Mouse (Mus musculus) G1E (cell line): ENCODE results near the gene Gramd1b. TPM values are rescaled to one million over a fixed set of nuclear protein-coding genes. Genes with fewer than 3 reads are reported as not detected.

Experiments
- ATAC-seq: 2 replicates; pipeline ENCODE4 v1.8.0; 2016; ENCODE audit warnings: mild to moderate bottlenecking; ENCODE audit not compliant: insufficient number of reproducible peaks, poor library complexity, low FRiP score, severe bottlenecking; ENCODE audit errors: extremely low read depth
- DNase-seq: peaks from one replicate; pipeline ENCODE4 v3.0.0; 2012; ENCODE audit warnings: low spot score
- H3K27me3 ChIP-seq: 2 replicates; pipeline ENCODE4 v1.6.1; 2012; ENCODE audit warnings: mild to moderate bottlenecking, low read length, inconsistent platforms; ENCODE audit not compliant: insufficient read depth
- H3K36me3 ChIP-seq: replicated peaks from 2 replicates; pipeline ENCODE3; 2012; ENCODE audit warnings: mild to moderate bottlenecking, inconsistent platforms
- H3K4me1 ChIP-seq: 2 replicates; pipeline ENCODE4 v1.6.1; 2012; ENCODE audit warnings: low read depth, low read length, inconsistent platforms, mixed read lengths; ENCODE audit not compliant: insufficient read depth
- H3K4me3 ChIP-seq: 2 replicates; pipeline ENCODE4 v1.5.1; 2012; ENCODE audit warnings: low read depth, mild to moderate bottlenecking, inconsistent platforms, low read length, moderate library complexity, mixed read lengths
- H3K9me3 ChIP-seq: replicated peaks from 2 replicates; pipeline ENCODE4 v1.6.1; 2012; ENCODE audit warnings: inconsistent platforms
- CTCF ChIP-seq: IDR thresholded peaks from 2 replicates; pipeline ENCODE4 v1.5.1; 2012; ENCODE audit warnings: low read depth, low read length, inconsistent platforms, mixed read lengths
- GATA1 ChIP-seq: IDR thresholded peaks from 2 replicates; pipeline ENCODE4 v1.6.1; 2012; ENCODE audit warnings: borderline replicate concordance, low read length, inconsistent platforms, mixed read lengths
- GATA2 ChIP-seq: IDR thresholded peaks from 2 replicates; pipeline ENCODE4 v1.6.1; 2012; ENCODE audit warnings: low read depth, low read length, inconsistent platforms, borderline replicate concordance
- POLR2AphosphoS5 ChIP-seq: IDR thresholded peaks from 2 replicates; pipeline ENCODE4 v1.6.1; 2012; ENCODE audit warnings: low read depth, low read length, inconsistent platforms; ENCODE audit not compliant: insufficient replicate concordance
- TAL1 ChIP-seq: conservative IDR thresholded peaks from 2 replicates; pipeline ENCODE4 v1.6.1; 2012; ENCODE audit warnings: low read depth, low read length, inconsistent platforms, mixed read lengths
- polyA plus RNA-seq: library from polyadenylated mRNA; stranded (reverse); fragments of >175 nt; gene quantifications from 2 replicates; pipeline ENCODE4 v1.2.3, GENCODE M21; 2012
- total RNA-seq, 2 experiments: library from RNA; stranded (forward) in 1 of 2; stranded (reverse) in 1 of 2; fragments of 200-1000 nt in 1 of 2; fragments of >200 nt in 1 of 2; fragmentation: Nextera tagmentation in 1 of 2; gene quantifications; 2 replicates each; pipeline ENCODE4 v1.2.3; 2014 to 2017

Gramd1b gene
- total and polyA plus RNA-seq, 3 experiments = 1.3 to 2.1 TPM; not detected in 1

GRCm38 (mm10) chr9:40375518-40375917 is 155.7 kb downstream of the Gramd1b start:
- Histone ChIP-seq H3K9me3 (peaks cover 17% of the 10 kb centered on the region), H3K4me1 (no peaks in the 10 kb centered on the region), H3K36me3 (no peaks in the 10 kb centered on the region), H3K27me3 (no peaks in the 10 kb centered on the region; the same call in 1 of the 2 replicates), H3K4me3 (no peak overlapping the region)
- ATAC-seq = no peak
- TF ChIP-seq TAL1 (no peak), POLR2AphosphoS5 (no peak), CTCF (no peak), GATA1 (no peak), GATA2 (no peak)
- DNase-seq = no peak

GRCm38 (mm10) chr9:40374992-40375391 is 156.2 kb downstream of the Gramd1b start:
- no peak for ATAC-seq
- no peak overlapping the region for H3K4me3 ChIP-seq
- TF ChIP-seq CTCF (no peak), GATA2 (no peak), TAL1 (no peak), GATA1 (no peak), POLR2AphosphoS5 (no peak)

GRCm38 (mm10) chr9:40374533-40374971 is 156.6 kb downstream of the Gramd1b start:
- DNase-seq = no peak
- no peak for TF ChIP-seq TAL1
- no peak for TF ChIP-seq GATA1
- TF ChIP-seq CTCF = no peak
- TF ChIP-seq GATA2 = no peak
- TF ChIP-seq POLR2AphosphoS5 = no peak
- Histone ChIP-seq H3K27me3 (no peaks in the 10 kb centered on the region; the same call in 1 of the 2 replicates), H3K9me3 (peaks cover 17% of the 10 kb centered on the region), H3K4me3 (no peak overlapping the region), H3K36me3 (no peaks in the 10 kb centered on the region), H3K4me1 (no peaks in the 10 kb centered on the region)
- no peak for ATAC-seq

More at GRCm38 (mm10) chr9:40374992-40375391, 156.2 kb downstream of the Gramd1b start:
- Histone ChIP-seq H3K4me1 (no peaks in the 10 kb centered on the region), H3K36me3 (no peaks in the 10 kb centered on the region), H3K27me3 (no peaks in the 10 kb centered on the region; the same call in 1 of the 2 replicates), H3K9me3 (peaks cover 17% of the 10 kb centered on the region)
- DNase-seq = no peak

GRCm38 (mm10) chr9:40374052-40374451 is 157.1 kb downstream of the Gramd1b start:
- no peak for ATAC-seq
- H3K4me3 ChIP-seq = no peak overlapping the region

GRCm38 (mm10) chr9:40370151-40370550 is 161.0 kb downstream of the Gramd1b start:
- ATAC-seq (no peak), DNase-seq (no peak)
- Histone ChIP-seq H3K4me1 (no peaks in the 10 kb centered on the region), H3K4me3 (no peak overlapping the region), H3K27me3 (no peaks in the 10 kb centered on the region), H3K9me3 (peaks cover 6% of the 10 kb centered on the region; the same call in 1 of the 2 replicates), H3K36me3 (no peaks in the 10 kb centered on the region)
- TF ChIP-seq CTCF = no peak
- TF ChIP-seq TAL1 = no peak
- TF ChIP-seq POLR2AphosphoS5 = no peak
- TF ChIP-seq GATA1 = no peak
- no peak for TF ChIP-seq GATA2

More at GRCm38 (mm10) chr9:40374052-40374451, 157.1 kb downstream of the Gramd1b start:
- TF ChIP-seq GATA1 (no peak), CTCF (no peak), GATA2 (no peak), POLR2AphosphoS5 (no peak), TAL1 (no peak)
- no peak for DNase-seq
- H3K9me3 ChIP-seq = peaks cover 17% of the 10 kb centered on the region
- no peaks in the 10 kb centered on the region for H3K4me1 ChIP-seq
- no peaks in the 10 kb centered on the region; the same call in 1 of the 2 replicates for H3K27me3 ChIP-seq
- H3K36me3 ChIP-seq = no peaks in the 10 kb centered on the region

GRCm38 (mm10) chr9:40366795-40367194 is 164.4 kb downstream of the Gramd1b start:
- Histone ChIP-seq H3K27me3 (no peaks in the 10 kb centered on the region), H3K4me3 (no peak overlapping the region), H3K36me3 (no peaks in the 10 kb centered on the region), H3K4me1 (no peaks in the 10 kb centered on the region), H3K9me3 (no peaks in the 10 kb centered on the region)
- no peak for ATAC-seq
- no peak for TF ChIP-seq CTCF
- no peak for TF ChIP-seq GATA1
- TF ChIP-seq GATA2 = no peak
- DNase-seq = no peak

- Histone ChIP-seq H3K36me3 (no peaks in the 10 kb centered on the region), H3K27me3 (no peaks in the 10 kb centered on the region), H3K9me3 (no peaks in the 10 kb centered on the region), H3K4me1 (no peaks in the 10 kb centered on the region), H3K4me3 (no peak overlapping the region)
- no peak for ATAC-seq
- TF ChIP-seq TAL1 = no peak
- TF ChIP-seq GATA2 = no peak
- TF ChIP-seq CTCF = no peak
- TF ChIP-seq GATA1 = no peak
- TF ChIP-seq POLR2AphosphoS5 = no peak
- no peak for DNase-seq
Measured at GRCm38 (mm10) chr9:40364312-40364711, 166.9 kb downstream of the Gramd1b start.
